Mouse (Mus musculus) heart, embryonic 15.5 days (tissue): ENCODE results near the gene Nle1. TPM values are rescaled to one million over a fixed set of nuclear protein-coding genes. Genes with fewer than 3 reads are reported as not detected.
A peak's percentile ranks its signal among the peaks of the same experiment; 100 is the strongest.
"Not testable (repeated sequence)": the region's sequence is repeated elsewhere in the genome, so short reads cannot be mapped to it uniquely, and the experiment has no call there.

Experiments used
- ATAC-seq: fragments of 200-750 bp; cut with Nextera tagmentation; replicated peaks from 2 replicates; pipeline ENCODE4 v1.8.0; 2017; ENCODE audit warnings: low read depth, moderate TSS enrichment; ENCODE audit not compliant: insufficient number of reproducible peaks, insufficient read depth, low FRiP score
- H3K27ac ChIP-seq: fragments of 300-500 bp; sonication (generic); 2 replicates; pipeline ENCODE4 v1.5.1; 2015; ENCODE audit warnings: mild to moderate bottlenecking, inconsistent platforms
- H3K27me3 ChIP-seq: fragments of 300-500 bp; sonication (generic); 2 replicates; pipeline ENCODE4 v1.6.1; 2015; ENCODE audit warnings: inconsistent platforms
- H3K36me3 ChIP-seq: fragments of 300-500 bp; sonication (generic); 2 replicates; pipeline ENCODE4 v1.6.1; 2015; ENCODE audit warnings: mild to moderate bottlenecking, inconsistent platforms
- H3K4me1 ChIP-seq: fragments of 300-500 bp; sonication (generic); replicated peaks from 2 replicates; pipeline ENCODE4 v1.6.1; 2015; ENCODE audit warnings: inconsistent platforms
- H3K4me2 ChIP-seq: fragments of 300-500 bp; sonication (generic); 2 replicates; pipeline ENCODE4 v1.6.1; 2015; ENCODE audit warnings: inconsistent platforms, mild to moderate bottlenecking, moderate library complexity
- H3K4me3 ChIP-seq: fragments of 300-500 bp; sonication (generic); 2 replicates; pipeline ENCODE4 v1.5.1; 2015; ENCODE audit warnings: mild to moderate bottlenecking, inconsistent platforms
- H3K9ac ChIP-seq: fragments of 300-500 bp; sonication (generic); 2 replicates; pipeline ENCODE4 v1.6.1; 2015; ENCODE audit warnings: mild to moderate bottlenecking, inconsistent platforms
- H3K9me3 ChIP-seq: fragments of 300-500 bp; sonication (generic); replicated peaks from 2 replicates; pipeline ENCODE4 v1.6.1; 2016; ENCODE audit warnings: inconsistent platforms
- WGBS: fragments of 180-500 bp; shearing (Covaris S2); methylation state at CpG from one replicate; pipeline ENCODE4 v1.1.7; 2015; ENCODE audit warnings: mixed read lengths; 5-methylcytosine and 5-hydroxymethylcytosine counted together
- polyA plus RNA-seq: library from polyadenylated mRNA; unstranded; fragments of >200 nt; fragmentation: Nextera tagmentation; extraction: Ambion mirVana; gene quantifications from 2 replicates; pipeline ENCODE4 v1.2.1, GENCODE M21; 2015

Gene Nle1
- polyA plus RNA-seq, 1 experiment from 2014 or later = 17.7 TPM

GRCm38 (mm10) chr11:82933186-82933585, 25.0 kb upstream of the Nle1 start:
- peaks cover 61% of the 10 kb centered on the region for H3K36me3 ChIP-seq
- no peak overlapping the region for H3K27ac ChIP-seq

DNA sequence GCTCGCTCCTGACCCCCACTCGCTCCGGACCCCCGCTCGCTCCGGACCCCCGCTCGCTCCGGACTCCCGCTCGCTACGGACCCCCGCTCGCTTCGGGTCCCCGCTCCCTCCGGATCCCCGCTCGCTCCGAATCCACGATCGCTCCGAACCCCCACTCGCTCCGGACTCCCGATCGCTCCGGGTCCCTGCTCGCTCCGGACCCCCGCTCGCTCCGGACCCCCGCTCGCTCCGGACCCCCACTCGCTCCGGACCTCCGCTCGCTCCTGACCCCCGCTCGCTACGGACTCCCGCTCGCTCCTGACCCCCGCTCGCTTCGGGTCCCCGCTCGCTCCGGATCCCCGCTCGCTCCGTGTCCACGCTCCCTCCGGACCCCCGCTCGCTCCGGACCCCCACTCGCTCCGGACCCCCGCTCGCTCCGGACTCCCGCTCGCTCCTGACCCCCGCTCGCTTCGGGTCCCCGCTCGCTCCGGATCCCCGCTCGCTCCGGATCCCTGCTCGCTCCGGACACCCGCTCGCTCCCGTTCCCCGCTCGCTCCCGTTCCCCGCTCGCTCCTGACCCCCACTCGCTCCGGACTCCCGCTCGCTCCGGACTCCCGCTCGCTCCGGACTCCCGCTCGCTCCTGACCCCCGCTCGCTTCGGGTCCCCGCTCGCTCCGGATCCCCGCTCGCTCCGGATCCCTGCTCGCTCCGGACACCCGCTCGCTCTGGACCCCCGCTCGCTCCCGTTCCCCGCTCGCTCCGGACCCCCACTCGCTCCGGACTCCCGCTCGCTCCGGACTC, 23.6 kb upstream of the Nle1 start:
- peak overlapping the region; percentile 16; the same call in 1 of the 2 replicates for H3K27ac ChIP-seq
- H3K4me2 ChIP-seq = peak overlapping the region; percentile 73
- peak overlapping the region; percentile 52 for H3K9ac ChIP-seq
- ATAC-seq, H3K4me1 ChIP-seq, H3K9me3 ChIP-seq, H3K27me3 ChIP-seq: not testable (repeated sequence)
- H3K36me3 ChIP-seq = peaks cover 60% of the 10 kb centered on the region
- peak overlapping the region; percentile 52 for H3K4me3 ChIP-seq
- WGBS = 6% methylated on average over 87 of the region's 119 CpGs

More at GRCm38 (mm10) chr11:82933186-82933585, 25.0 kb upstream of the Nle1 start:
- peak overlapping the region; percentile 41; the same call in 1 of the 2 replicates for H3K9ac ChIP-seq
- peak overlapping the region; percentile 73 for H3K4me2 ChIP-seq
- no peak for ATAC-seq
- WGBS = 31% methylated on average over 29 of the region's 29 CpGs
- H3K4me3 ChIP-seq = peak overlapping the region; percentile 52
- H3K9me3 ChIP-seq = no peaks in the 10 kb centered on the region
- peaks cover 7% of the 10 kb centered on the region; the same call in 1 of the 2 replicates for H3K4me1 ChIP-seq
- H3K27me3 ChIP-seq = 0 out of 2 replicates have a peak, but pooled peaks cover 2% of the 10 kb centered on the region

DNA sequence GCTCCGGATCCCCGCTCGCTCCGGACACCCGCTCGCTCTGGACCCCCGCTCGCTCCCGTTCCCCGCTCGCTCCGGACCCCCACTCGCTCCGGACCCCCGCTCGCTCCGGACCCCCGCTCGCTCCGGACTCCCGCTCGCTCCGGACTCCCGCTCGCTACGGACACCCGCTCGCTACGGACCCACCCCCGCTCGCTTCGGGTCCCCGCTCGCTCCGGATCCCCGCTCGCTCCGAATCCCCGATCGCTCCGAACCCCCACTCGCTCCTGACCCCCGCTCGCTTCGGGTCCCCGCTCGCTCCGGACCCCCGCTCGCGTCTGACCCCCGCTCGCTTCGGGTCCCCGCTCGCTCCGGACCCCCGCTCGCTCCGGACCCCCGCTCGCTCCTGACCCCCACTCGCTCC, 22.9 kb upstream of the Nle1 start:
- ATAC-seq, H3K9me3 ChIP-seq, H3K27me3 ChIP-seq, H3K4me1 ChIP-seq, H3K27ac ChIP-seq: not testable (repeated sequence)
- peaks cover 60% of the 10 kb centered on the region for H3K36me3 ChIP-seq
- H3K4me3 ChIP-seq = peak overlapping the region; percentile 52
- 11% methylated on average over 61 of the region's 63 CpGs for WGBS
- H3K4me2 ChIP-seq = peak overlapping the region; percentile 73
- H3K9ac ChIP-seq = peak overlapping the region; percentile 47

DNA sequence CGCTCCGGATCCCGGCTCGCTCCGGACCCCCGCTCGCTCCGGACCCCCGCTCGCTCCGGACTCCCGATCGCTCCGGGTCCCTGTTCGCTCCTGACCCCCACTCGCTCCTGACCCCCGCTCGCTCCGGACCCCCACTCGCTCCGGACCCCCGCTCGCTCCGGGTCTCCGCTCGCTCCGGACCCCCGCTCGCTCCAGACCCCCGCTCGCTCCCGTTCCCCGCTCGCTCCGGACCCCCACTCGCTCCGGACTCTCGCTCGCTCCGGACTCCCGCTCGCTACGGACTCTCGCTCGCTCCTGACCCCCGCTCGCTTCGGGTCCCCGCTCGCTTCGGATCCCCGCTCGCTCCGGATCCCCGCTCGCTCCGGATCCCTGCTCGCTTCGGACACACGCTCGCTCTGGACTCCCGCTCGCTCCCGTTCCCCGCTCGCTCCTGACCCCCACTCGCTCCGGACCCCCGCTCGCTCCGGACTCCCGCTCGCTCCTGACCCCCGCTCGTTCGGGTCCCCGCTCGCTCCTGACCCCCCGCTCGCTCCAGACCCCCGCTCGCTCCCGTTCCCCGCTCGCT, 22.3 kb upstream of the Nle1 start:
- H3K9ac ChIP-seq, ATAC-seq, H3K27me3 ChIP-seq, H3K9me3 ChIP-seq, H3K27ac ChIP-seq: not testable (repeated sequence)
- peaks cover 58% of the 10 kb centered on the region for H3K36me3 ChIP-seq
- peak overlapping the region; percentile 52 for H3K4me3 ChIP-seq
- H3K4me1 ChIP-seq = peaks cover 12% of the 10 kb centered on the region
- H3K4me2 ChIP-seq = peak overlapping the region; percentile 73
- 26% methylated on average over 83 of the region's 85 CpGs for WGBS

GRCm38 (mm10) chr11:82929633-82929950, 21.4 kb upstream of the Nle1 start:
- peaks cover 18% of the 10 kb centered on the region for H3K4me1 ChIP-seq
- 74% methylated on average over 3 of the region's 3 CpGs for WGBS
- H3K36me3 ChIP-seq = peaks cover 63% of the 10 kb centered on the region
- H3K4me3 ChIP-seq = no peak overlapping the region
- no peak overlapping the region for H3K9ac ChIP-seq
- no peak overlapping the region for H3K27ac ChIP-seq
- H3K27me3 ChIP-seq = 0 out of 2 replicates have a peak, but pooled peaks cover 2% of the 10 kb centered on the region
- no peak overlapping the region for H3K4me2 ChIP-seq
- no peak for ATAC-seq
- no peaks in the 10 kb centered on the region for H3K9me3 ChIP-seq

GRCm38 (mm10) chr11:82928897-82929632, 20.9 kb upstream of the Nle1 start:
- H3K27me3 ChIP-seq = 0 out of 2 replicates have a peak, but pooled peaks cover 2% of the 10 kb centered on the region
- H3K9me3 ChIP-seq = no peaks in the 10 kb centered on the region
- H3K27ac ChIP-seq = no peak overlapping the region
- peaks cover 22% of the 10 kb centered on the region for H3K4me1 ChIP-seq
- H3K4me2 ChIP-seq = no peak overlapping the region
- H3K9ac ChIP-seq = no peak overlapping the region
- 47% methylated on average over 20 of the region's 20 CpGs for WGBS
- no peak overlapping the region for H3K4me3 ChIP-seq
- H3K36me3 ChIP-seq = peaks cover 63% of the 10 kb centered on the region
- ATAC-seq = no peak

GRCm38 (mm10) chr11:82923910-82924309, 15.7 kb upstream of the Nle1 start:
- Histone ChIP-seq H3K36me3 (peaks cover 45% of the 10 kb centered on the region), H3K4me1 (peaks cover 16% of the 10 kb centered on the region)
- not testable (repeated sequence) for H3K4me3 ChIP-seq, H3K9me3 ChIP-seq, H3K27me3 ChIP-seq, ATAC-seq, H3K27ac ChIP-seq, H3K4me2 ChIP-seq, H3K9ac ChIP-seq
- 70% methylated on average over 6 of the region's 6 CpGs for WGBS

DNA sequence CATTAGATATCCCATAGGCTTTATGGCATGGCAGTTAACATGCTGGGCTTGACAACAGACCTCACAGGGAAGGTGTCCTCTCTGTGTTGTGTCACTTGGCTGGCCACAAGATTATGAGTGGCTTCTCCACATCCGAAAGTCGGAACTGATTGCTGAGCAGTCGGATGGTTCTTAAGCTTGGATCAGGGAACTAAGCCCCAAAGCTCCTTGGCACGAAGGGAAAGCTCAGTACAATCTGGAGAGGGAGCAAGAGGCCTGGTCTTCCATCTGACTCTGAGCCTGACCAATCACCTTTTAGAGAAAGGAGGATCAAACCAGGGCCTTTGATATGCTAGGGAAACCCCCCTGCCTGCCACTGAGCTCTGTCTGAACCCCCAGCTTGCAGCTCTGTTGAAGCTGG, 13.5 kb upstream of the Nle1 start:
- Histone ChIP-seq H3K4me2 (no peak overlapping the region), H3K9ac (no peak overlapping the region), H3K27ac (no peak overlapping the region), H3K36me3 (peaks cover 34% of the 10 kb centered on the region), H3K4me1 (peaks cover 16% of the 10 kb centered on the region), H3K27me3 (no peaks in the 10 kb centered on the region), H3K4me3 (no peak overlapping the region), H3K9me3 (no peaks in the 10 kb centered on the region)
- 71% methylated on average over 4 of the region's 4 CpGs for WGBS
- no peak for ATAC-seq

DNA sequence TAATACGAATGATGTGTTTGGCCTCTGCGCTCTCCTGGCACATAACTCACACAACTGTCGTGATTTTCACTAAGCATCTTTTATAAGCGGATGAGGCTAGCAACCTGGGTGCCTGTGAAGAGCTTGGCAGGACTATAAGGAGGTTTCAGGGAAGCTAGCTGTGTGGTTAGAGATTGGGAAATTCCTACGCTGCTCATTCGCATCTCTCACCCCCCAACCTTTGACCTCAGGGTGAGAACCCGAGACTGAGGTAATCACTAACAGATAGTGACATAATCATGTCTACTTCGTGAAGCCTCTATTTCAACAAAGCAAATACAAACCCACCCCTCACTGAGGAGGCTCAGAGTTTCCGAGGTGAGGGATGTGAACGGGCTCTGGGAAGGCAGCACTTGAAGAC, 12.6 kb upstream of the Nle1 start:
- Histone ChIP-seq H3K4me3 (no peak overlapping the region), H3K4me2 (no peak overlapping the region), H3K27ac (no peak overlapping the region), H3K27me3 (no peaks in the 10 kb centered on the region), H3K36me3 (peaks cover 32% of the 10 kb centered on the region), H3K9me3 (no peaks in the 10 kb centered on the region), H3K9ac (no peak overlapping the region), H3K4me1 (peaks cover 14% of the 10 kb centered on the region)
- ATAC-seq = no peak
- WGBS = 52% methylated on average over 10 of the region's 10 CpGs

- WGBS = 7% methylated on average over 16 of the region's 16 CpGs
- H3K9me3 ChIP-seq = no peaks in the 10 kb centered on the region
- H3K4me3 ChIP-seq = peak overlapping the region; percentile 6; the same call in 1 of the 2 replicates
- H3K27ac ChIP-seq = peak overlapping the region; percentile 41; the same call in 1 of the 2 replicates
- H3K36me3 ChIP-seq = peaks cover 19% of the 10 kb centered on the region
- no peak overlapping the region for H3K9ac ChIP-seq
- peak overlapping the region; percentile 52 for H3K4me2 ChIP-seq
- peaks cover 36% of the 10 kb centered on the region for H3K4me1 ChIP-seq
- no peaks in the 10 kb centered on the region for H3K27me3 ChIP-seq
- ATAC-seq = no peak
Measured at GRCm38 (mm10) chr11:82914711-82915352, 6.6 kb upstream of the Nle1 start.
